Mouse (Mus musculus) naive thymus-derived CD4-positive, alpha-beta T cell, adult 2 months (primary cell): ENCODE measurements around the gene Nup188.

Source experiments
- DNase-seq: peaks from one replicate; pipeline ENCODE4 v3.0.0-alpha.2; 2011; ENCODE audit warnings: low read depth

Gene Nup188

GRCm38 (mm10) chr2:30386913-30387312 is 100.7 kb downstream of the Nup188 start:
- no peak for DNase-seq

- no peak for DNase-seq
Measured at GRCm38 (mm10) chr2:30389000-30389399, 102.8 kb downstream of the Nup188 start.

GRCm38 (mm10) chr2:30392114-30392576 is 105.9 kb downstream of the Nup188 start, which contains the start of gene Dolpp1:
Gene Dolpp1 (plus strand): TSS chr2:30392254.
- DNase-seq = peak; percentile 98

GRCm38 (mm10) chr2:30392577-30393369 is 106.6 kb downstream of the Nup188 start:
- DNase-seq = no peak

- peak; percentile 21 for DNase-seq
Measured at GRCm38 (mm10) chr2:30393370-30393656, 107.1 kb downstream of the Nup188 start.
